Mouse (Mus musculus) olfactory bulb, adult 2 months (tissue): Measurements from ENCODE around the gene Mturn. TPM values are rescaled to one million over a fixed set of nuclear protein-coding genes. Genes with fewer than 3 reads are reported as not detected.

Experiments
- H3K27ac ChIP-seq: fragments of 200-500 bp; 2 replicates; pipeline ENCODE4 v1.5.1; 2012; ENCODE audit warnings: low read depth, low read length; ENCODE audit not compliant: insufficient read depth
- H3K4me1 ChIP-seq: fragments of 200-500 bp; 2 replicates; pipeline ENCODE4 v1.6.1; 2012; ENCODE audit warnings: low read length; ENCODE audit not compliant: control insufficient read depth, insufficient read depth
- H3K4me3 ChIP-seq: fragments of 200-500 bp; 2 replicates; pipeline ENCODE4 v1.5.1; 2012; ENCODE audit warnings: mild to moderate bottlenecking, low read depth, low read length, moderate library complexity; ENCODE audit not compliant: insufficient read depth
- CTCF ChIP-seq: fragments of 200-500 bp; IDR thresholded peaks from 2 replicates; pipeline ENCODE4 v1.5.1; 2012; ENCODE audit warnings: low read depth, mild to moderate bottlenecking, low read length, moderate library complexity; ENCODE audit not compliant: insufficient read depth
- POLR2A ChIP-seq: fragments of 200-500 bp; IDR thresholded peaks from 2 replicates; pipeline ENCODE4 v1.6.1; 2012; ENCODE audit warnings: mild to moderate bottlenecking, low read depth, low read length, moderate library complexity; ENCODE audit not compliant: insufficient read depth
- WGBS: fragments of 180-500 bp; shearing (Covaris S2); methylation state at CpG from one replicate; pipeline ENCODE4 v1.1.7; 2018; 5-methylcytosine and 5-hydroxymethylcytosine counted together
- polyA plus RNA-seq: library from polyadenylated mRNA; stranded (reverse); fragments of >200 nt; gene quantifications from 2 replicates; pipeline ENCODE4 v1.2.4, GENCODE M21; 2012; ENCODE audit warnings: low replicate concordance; ENCODE audit not compliant: missing spikeins, insufficient read depth, insufficient read length

Mturn gene
- polyA plus RNA-seq, 1 experiment, result not detected

DNA sequence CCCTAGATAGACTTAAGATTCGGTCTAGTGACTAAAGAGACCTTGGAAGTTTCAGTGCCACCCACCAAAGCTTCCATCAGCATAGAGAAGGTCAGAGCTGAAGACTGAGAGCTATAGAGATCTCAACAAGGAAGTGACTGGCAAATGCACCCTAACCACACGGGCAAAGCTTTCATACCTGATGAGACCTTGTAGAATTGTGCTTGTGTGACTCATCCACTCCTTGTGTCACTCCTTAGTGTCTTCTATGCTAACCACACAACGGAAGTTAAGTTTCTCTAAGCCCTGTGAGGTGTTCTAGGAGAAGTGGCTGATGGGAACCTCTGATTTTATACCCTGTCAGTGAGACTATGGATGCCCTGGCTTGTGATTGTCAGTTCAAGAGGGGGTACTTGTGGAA is 56.3 kb downstream of the Mturn start:
- Histone ChIP-seq H3K27ac (no peak overlapping the region), H3K4me1 (no peaks in the 10 kb centered on the region), H3K4me3 (no peak overlapping the region)
- WGBS, result 88% methylated on average over 3 of the region's 3 CpGs
- TF ChIP-seq POLR2A, result no peak
- TF ChIP-seq CTCF, result no peak

DNA sequence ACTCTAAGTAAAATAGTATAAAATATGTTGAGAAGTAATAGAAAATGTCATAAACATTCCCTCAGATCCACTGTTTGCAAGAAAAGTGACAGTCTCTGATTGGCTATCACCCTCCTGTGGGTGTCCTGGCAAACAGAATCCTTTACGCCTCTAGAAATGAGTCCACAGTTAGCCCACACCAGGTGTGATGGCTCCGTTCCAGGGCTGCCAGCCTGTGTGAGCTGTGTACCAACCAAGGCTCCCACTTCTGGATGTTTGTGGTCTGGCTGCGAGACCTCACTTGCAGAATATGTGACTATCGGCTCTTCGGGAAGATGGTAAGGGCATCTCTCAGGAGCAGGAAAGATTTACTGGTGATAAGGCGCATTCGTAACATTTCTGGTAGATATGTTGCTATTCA is 67.6 kb downstream of the Mturn start:
- 93% methylated on average over 7 of the region's 7 CpGs for whole genome bisulfite sequencing
- peaks cover 4% of the 10 kb centered on the region for H3K4me1 ChIP-seq
- TF ChIP-seq POLR2A, result no peak
- no peak for TF ChIP-seq CTCF
- H3K27ac ChIP-seq, result no peak overlapping the region
- H3K4me3 ChIP-seq, result no peak overlapping the region

DNA sequence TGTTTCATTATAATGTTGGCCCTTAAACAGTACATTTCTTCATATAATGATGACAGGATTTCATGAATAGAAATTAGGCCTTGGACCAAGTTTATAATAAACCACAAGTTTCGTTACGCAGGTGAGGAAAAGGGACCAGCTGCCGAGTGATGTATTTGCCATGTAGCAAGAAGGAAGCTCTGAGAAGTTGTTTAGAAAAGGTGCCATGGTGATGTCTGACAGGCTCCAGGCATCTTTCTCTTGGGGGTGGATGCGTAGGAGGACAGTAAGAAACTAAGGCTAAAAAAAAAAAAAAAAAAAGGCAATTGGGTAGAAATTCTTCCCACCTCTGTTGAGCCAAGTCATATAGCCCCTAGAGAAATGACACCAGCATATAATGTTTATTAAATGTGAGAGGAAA is 70.2 kb downstream of the Mturn start:
- 78% methylated on average over 4 of the region's 4 CpGs for WGBS
- no peak for TF ChIP-seq CTCF
- no peak for TF ChIP-seq POLR2A
- Histone ChIP-seq H3K4me3 (no peak overlapping the region), H3K4me1 (peaks cover 4% of the 10 kb centered on the region), H3K27ac (no peak overlapping the region)

DNA sequence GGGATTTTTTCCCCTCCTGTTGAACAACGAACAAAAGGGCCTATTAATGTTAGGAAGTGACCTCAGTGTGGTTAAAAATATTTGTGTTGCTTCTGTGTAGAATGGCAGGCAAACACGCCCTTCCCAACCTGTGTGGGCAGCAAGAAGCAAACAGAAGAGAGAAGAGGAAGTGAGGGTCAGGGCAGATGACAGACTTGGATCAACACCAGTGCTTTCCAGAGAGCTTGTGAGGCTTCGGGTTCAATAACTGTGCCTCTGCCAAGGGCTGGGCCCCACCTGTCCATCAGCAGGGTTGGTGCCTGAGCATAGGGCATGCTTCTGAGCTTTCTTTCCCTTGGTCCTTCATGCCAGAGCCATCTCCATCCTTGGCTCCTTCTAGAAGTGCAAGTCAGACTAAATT is 70.7 kb downstream of the Mturn start:
- peaks cover 4% of the 10 kb centered on the region for H3K4me1 ChIP-seq
- TF ChIP-seq POLR2A (no peak), CTCF (no peak)
- H3K4me3 ChIP-seq, result no peak overlapping the region
- WGBS, result 39% methylated on average over 3 of the region's 3 CpGs
- no peak overlapping the region for H3K27ac ChIP-seq

Other genes with a start within 250 kb of the Mturn start
- not detected in 2 replicates for gene Scrn1, start 115.1 kb upstream of the Mturn start, polyA plus RNA-seq
- not detected in 2 replicates for gene Plekha8, start 86.5 kb upstream of the Mturn start, polyA plus RNA-seq
- gene Fkbp14, start 84.3 kb upstream of the Mturn start, polyA plus RNA-seq, result not detected in 2 replicates
- gene Znrf2, start 135.3 kb downstream of the Mturn start, polyA plus RNA-seq, result not detected in 2 replicates